Mouse (Mus musculus) heart, postnatal 0 days (tissue): ENCODE results near the gene Ncdn. TPM values are rescaled to one million over a fixed set of nuclear protein-coding genes. Genes with fewer than 3 reads are reported as not detected.

Experiments
- ATAC-seq: fragments of 200-750 bp; cut with Nextera tagmentation; 2 replicates; pipeline ENCODE4 v1.8.0; 2017; ENCODE audit warnings: low read depth, moderate number of reproducible peaks, moderate library complexity; ENCODE audit not compliant: insufficient read depth
- DNase-seq: peaks from one replicate; pipeline ENCODE4 v3.0.0-alpha.2; 2016; ENCODE audit warnings: low spot score
- H3K27ac ChIP-seq: fragments of 300-500 bp; sonication (generic); 2 replicates; pipeline ENCODE4 v1.5.1; 2014; ENCODE audit warnings: low read depth, mild to moderate bottlenecking
- H3K27me3 ChIP-seq: fragments of 300-500 bp; sonication (generic); 2 replicates; pipeline ENCODE4 v1.6.1; 2014; ENCODE audit warnings: low read length, mixed read lengths; ENCODE audit not compliant: control insufficient read depth, insufficient read depth
- H3K36me3 ChIP-seq: fragments of 300-500 bp; sonication (generic); replicated peaks from 2 replicates; pipeline ENCODE4 v1.6.1; 2014; ENCODE audit warnings: low read length, mixed read lengths; ENCODE audit not compliant: control insufficient read depth, insufficient read depth
- H3K4me1 ChIP-seq: fragments of 300-500 bp; sonication (generic); 2 replicates; pipeline ENCODE4 v1.6.1; 2014; ENCODE audit warnings: antibody characterized with exemption; ENCODE audit not compliant: control insufficient read depth, insufficient read depth
- H3K4me2 ChIP-seq: fragments of 300-500 bp; sonication (generic); 2 replicates; pipeline ENCODE4 v1.6.1; 2014; ENCODE audit warnings: low read depth, mild to moderate bottlenecking, low read length, moderate library complexity
- H3K4me3 ChIP-seq: fragments of 300-500 bp; sonication (generic); 2 replicates; pipeline ENCODE4 v1.5.1; 2014; ENCODE audit warnings: low read depth, low read length
- H3K9ac ChIP-seq: fragments of 300-500 bp; sonication (generic); replicated peaks from 2 replicates; pipeline ENCODE4 v1.6.1; 2014; ENCODE audit warnings: low read depth, low read length, mixed read lengths
- H3K9me3 ChIP-seq: fragments of 300-500 bp; sonication (generic); replicated peaks from 2 replicates; pipeline ENCODE4 v1.6.1; 2016; ENCODE audit warnings: low read length; ENCODE audit not compliant: control insufficient read depth
- CTCF ChIP-seq: IDR thresholded peaks from 2 replicates; pipeline ENCODE4 v1.5.1; 2016; ENCODE audit warnings: antibody characterized with exemption, control low read depth, low read depth
- EP300 ChIP-seq: IDR thresholded peaks from 2 replicates; pipeline ENCODE4 v1.6.1; 2016; ENCODE audit warnings: antibody characterized with exemption, low read depth
- WGBS: fragments of 180-500 bp; shearing (Covaris S2); extraction: QIAGEN DNeasy Blood & Tissue Kit; methylation state at CpG from one replicate; pipeline ENCODE4 v1.1.7; 2014; 5-methylcytosine and 5-hydroxymethylcytosine counted together
- polyA plus RNA-seq: library from polyadenylated mRNA; unstranded; fragments of >200 nt; fragmentation: Nextera tagmentation; extraction: Ambion mirVana; gene quantifications from 2 replicates; pipeline ENCODE4 v1.2.1, GENCODE M21; 2015
- total RNA-seq: library from RNA; depleted of rRNA; stranded (reverse); fragments of >200 nt; gene quantifications from 2 replicates; pipeline ENCODE4 v1.2.3, GENCODE M21; 2014; ENCODE audit warnings: low replicate concordance

Ncdn gene
- total and polyA plus RNA-seq, 2 experiments from 2014 or later: 11.0 to 36.2 TPM

DNA sequence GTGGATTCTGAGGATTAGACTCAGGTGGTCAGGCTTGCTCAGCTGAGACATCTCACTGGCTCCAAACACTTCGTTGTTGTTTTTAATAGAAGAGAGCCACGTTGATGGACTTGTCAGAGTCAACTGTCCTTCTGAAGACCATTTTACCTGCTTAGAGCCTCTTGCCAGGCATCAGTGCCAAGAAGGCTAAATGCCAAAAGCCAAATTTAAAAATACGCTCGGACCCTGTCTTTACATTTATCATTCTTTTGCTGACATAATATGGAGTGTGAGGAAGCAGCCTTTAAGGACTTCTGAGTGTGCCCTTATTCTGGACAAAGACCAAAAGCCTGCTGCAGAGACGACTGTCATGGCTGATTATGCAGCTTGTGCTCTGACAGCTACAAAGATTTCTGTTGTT, 5.1 kb upstream of the Ncdn start:
- TF ChIP-seq CTCF (no peak), EP300 (no peak)

DNA sequence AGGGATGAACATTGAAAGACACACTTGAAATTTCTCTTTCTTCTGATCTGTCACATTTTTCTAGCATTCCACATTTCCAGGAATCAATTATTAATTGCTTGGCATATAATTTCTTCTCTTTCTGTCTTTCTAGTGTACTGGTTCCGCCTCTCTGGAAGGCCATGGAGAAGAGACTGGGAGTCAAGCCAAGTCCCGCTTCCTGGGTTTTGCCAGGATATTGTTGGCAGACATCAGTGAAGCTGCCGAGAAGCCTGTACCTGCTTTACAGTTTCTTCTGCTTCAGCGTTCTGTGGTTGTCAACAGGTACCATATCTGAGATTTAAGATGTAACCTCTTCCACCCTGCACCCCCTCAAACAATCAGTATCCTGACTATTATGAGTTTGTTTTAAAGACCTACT, 3.5 kb upstream of the Ncdn start:
- ATAC-seq: no peak
- no peak for DNase-seq
- Histone ChIP-seq H3K27ac (no peak overlapping the region), H3K9me3 (no peaks in the 10 kb centered on the region), H3K4me1 (peaks cover 14% of the 10 kb centered on the region), H3K4me2 (no peak overlapping the region), H3K4me3 (no peak overlapping the region), H3K36me3 (peaks cover 25% of the 10 kb centered on the region; the same call in 1 of the 2 replicates), H3K27me3 (no peaks in the 10 kb centered on the region), H3K9ac (no peak overlapping the region)
- TF ChIP-seq CTCF: no peak
- TF ChIP-seq EP300: no peak
- 23% methylated on average over 4 of the region's 4 CpGs for WGBS

More for the DNA sequence above, 5.1 kb upstream of the Ncdn start:
- peaks cover 33% of the 10 kb centered on the region for H3K36me3 ChIP-seq
- no peaks in the 10 kb centered on the region for H3K27me3 ChIP-seq
- H3K4me3 ChIP-seq: no peak overlapping the region
- H3K27ac ChIP-seq: no peak overlapping the region
- no peak overlapping the region for H3K9ac ChIP-seq
- WGBS: 70% methylated on average over 5 of the region's 5 CpGs
- ATAC-seq (no peak), DNase-seq (no peak)
- peaks cover 4% of the 10 kb centered on the region for H3K4me1 ChIP-seq
- H3K9me3 ChIP-seq: no peaks in the 10 kb centered on the region
- H3K4me2 ChIP-seq: no peak overlapping the region

DNA sequence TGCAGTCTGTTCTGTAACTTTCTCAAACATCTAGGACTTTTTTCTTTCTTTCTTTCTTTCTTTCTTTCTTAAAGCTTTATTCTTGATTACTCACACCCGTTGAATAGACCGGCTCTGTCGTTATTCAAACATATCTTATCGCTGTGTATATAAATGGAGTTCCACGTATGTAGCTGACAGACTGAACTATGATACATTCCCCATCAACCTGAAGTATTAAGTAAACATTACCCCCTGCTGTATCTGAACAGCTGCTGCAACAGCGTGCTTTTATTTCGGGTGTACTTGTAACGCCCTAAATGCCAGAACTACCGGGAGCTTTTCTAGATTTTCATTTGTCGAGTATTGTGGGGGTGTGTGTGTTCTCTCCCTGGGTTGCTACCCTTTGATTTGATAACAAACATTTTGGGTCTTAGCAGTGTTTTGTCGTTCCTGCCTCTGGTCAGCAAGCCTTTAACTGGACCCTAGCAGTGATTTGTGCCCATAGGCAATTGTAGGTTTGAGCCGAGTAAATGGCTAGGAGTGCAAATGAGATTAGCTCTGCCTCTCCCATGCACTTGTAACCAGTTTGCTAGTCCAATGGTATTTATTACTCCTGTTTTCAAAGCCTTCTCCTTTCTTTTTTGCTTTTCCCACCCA, 1.6 kb upstream of the Ncdn start:
- no peak overlapping the region for H3K27ac ChIP-seq
- H3K9me3 ChIP-seq: no peaks in the 10 kb centered on the region
- 0 out of 2 replicates have a peak, but pooled peaks cover 12% of the 10 kb centered on the region for H3K36me3 ChIP-seq
- no peak overlapping the region for H3K9ac ChIP-seq
- DNase-seq: no peak
- 44% methylated on average over 12 of the region's 12 CpGs for WGBS
- peak overlapping the region; percentile 90 for H3K4me2 ChIP-seq
- TF ChIP-seq EP300: no peak
- no peaks in the 10 kb centered on the region for H3K27me3 ChIP-seq
- ATAC-seq: no peak
- H3K4me3 ChIP-seq: no peak overlapping the region
- H3K4me1 ChIP-seq: peaks cover 21% of the 10 kb centered on the region

DNA sequence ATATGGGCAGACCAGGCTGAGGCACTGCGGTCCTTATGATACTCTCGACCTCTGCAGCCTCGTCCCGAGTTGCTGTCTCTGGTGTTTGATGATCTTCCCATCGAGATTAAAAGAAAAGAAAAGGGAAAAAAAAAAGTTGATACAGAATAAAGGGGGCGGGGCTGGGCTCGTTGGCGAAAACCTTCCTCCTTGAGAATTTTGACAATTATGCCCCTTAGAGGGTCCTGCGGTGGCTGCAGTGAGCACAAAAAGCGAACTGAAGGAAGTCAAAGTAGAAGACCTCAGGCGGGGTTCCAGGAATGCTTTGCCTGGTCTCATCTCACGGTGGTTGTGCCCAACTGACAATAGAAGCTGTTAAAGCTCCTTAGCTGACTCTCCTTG, 983 bp upstream of the Ncdn start:
- H3K4me1 ChIP-seq: peaks cover 24% of the 10 kb centered on the region
- no peak for ATAC-seq
- 2% methylated on average over 12 of the region's 12 CpGs for WGBS
- no peaks in the 10 kb centered on the region for H3K9me3 ChIP-seq
- no peak for TF ChIP-seq EP300
- TF ChIP-seq CTCF: no peak
- H3K9ac ChIP-seq: peak overlapping the region; percentile 67
- H3K4me3 ChIP-seq: peak overlapping the region; percentile 95
- H3K4me2 ChIP-seq: peak overlapping the region; percentile 90
- peak overlapping the region; percentile 87 for H3K27ac ChIP-seq
- H3K27me3 ChIP-seq: no peaks in the 10 kb centered on the region
- DNase-seq: no peak
- peaks cover 12% of the 10 kb centered on the region; the same call in 1 of the 2 replicates for H3K36me3 ChIP-seq

DNA sequence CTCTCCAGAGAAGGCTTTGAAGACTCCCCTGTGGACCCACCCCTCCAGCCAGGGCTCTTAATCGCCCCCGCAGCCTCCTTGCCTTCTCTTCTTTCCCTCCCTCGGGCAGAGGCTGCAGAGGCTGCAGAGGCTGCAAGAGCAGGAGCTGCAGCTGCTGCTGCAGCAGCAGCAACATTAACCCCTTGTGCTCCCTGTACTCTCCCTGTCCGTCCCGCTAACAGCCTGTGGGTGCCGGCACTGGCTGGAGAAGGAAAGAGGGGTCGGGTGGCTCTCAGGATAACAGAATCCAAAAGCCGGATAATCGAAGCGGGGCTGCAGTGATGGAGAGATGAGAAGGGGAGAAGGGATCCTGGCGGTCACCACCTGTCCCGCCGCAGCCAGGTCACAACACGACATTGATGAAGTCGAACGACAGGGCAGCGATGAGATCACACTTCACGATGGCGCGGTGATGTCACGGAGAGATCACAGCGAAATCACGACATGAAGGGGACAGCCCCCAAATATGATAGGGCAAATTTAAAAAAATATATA, 563 bp downstream of the Ncdn start:
- H3K27me3 ChIP-seq: no peaks in the 10 kb centered on the region
- ATAC-seq (no peak), DNase-seq (no peak)
- no peaks in the 10 kb centered on the region for H3K9me3 ChIP-seq
- peaks cover 24% of the 10 kb centered on the region for H3K4me1 ChIP-seq
- TF ChIP-seq EP300 (no peak), CTCF (no peak)
- H3K27ac ChIP-seq: peak overlapping the region; percentile 87
- peak overlapping the region; percentile 95 for H3K4me3 ChIP-seq
- peaks cover 11% of the 10 kb centered on the region; the same call in 1 of the 2 replicates for H3K36me3 ChIP-seq
- under 1% methylated on average over 23 of the region's 23 CpGs for WGBS
- H3K9ac ChIP-seq: peak overlapping the region; percentile 67
- H3K4me2 ChIP-seq: peak overlapping the region; percentile 90
